Mouse (Mus musculus): ENCODE measurements around the gene Slc2a5.

DNA sequence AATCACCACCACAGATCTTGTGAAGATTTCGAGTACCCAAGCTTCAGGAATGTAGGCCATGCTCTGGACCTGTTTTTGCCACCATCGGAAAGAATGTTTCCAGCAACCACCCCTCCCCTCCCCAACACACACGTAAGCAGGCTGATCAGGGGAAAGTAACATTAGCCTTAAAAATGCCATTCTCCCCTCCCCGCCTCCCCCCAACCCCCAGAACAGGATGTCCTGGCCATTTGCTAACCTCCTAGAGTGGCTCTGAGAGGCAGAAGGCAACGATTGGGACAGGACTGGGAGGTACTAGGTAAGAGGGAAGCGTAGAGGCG, 32.3 kb upstream of the Slc2a5 start:
- TF ChIP-seq POLR2A (IDR thresholded peaks at IDR 0.05; ENCODE audit: insufficient read depth, low read length) (no peak), CTCF (IDR thresholded peaks at IDR 0.05; ENCODE audit: low read depth, low read length) (no peak), EP300 (IDR thresholded peaks at IDR 0.05; ENCODE audit: insufficient read depth, low read depth, low read length) (no peak)

All from ES-Bruce4 (cell line).